Mouse (Mus musculus) kidney, adult 11 months (tissue): Measurements from ENCODE around the gene Mlc1.
A peak's percentile ranks its signal among the peaks of the same experiment; 100 is the strongest.

Experiments used
- DNase-seq: peaks from one replicate; pipeline ENCODE4 v3.0.0; 2022

The Mlc1 gene

GRCm38 (mm10) chr15:88978281-88979137 lies at the start of gene Mlc1:
Mlc1 (minus strand) TSS chr15:88979007.
- no peak for DNase-seq

GRCm38 (mm10) chr15:89020492-89020891 lies 41.7 kb upstream of the Mlc1 start:
- no peak for DNase-seq

GRCm38 (mm10) chr15:89020085-89020484 lies 41.3 kb upstream of the Mlc1 start:
- DNase-seq: no peak

- no peak for DNase-seq
These were observed 37.9 kb upstream of the Mlc1 start for GRCm38 (mm10) chr15:89016722-89017121.

- DNase-seq: no peak
These were observed 29.0 kb upstream of the Mlc1 start for GRCm38 (mm10) chr15:89007781-89008180.

GRCm38 (mm10) chr15:89007002-89007401 lies 28.2 kb upstream of the Mlc1 start:
- no peak for DNase-seq

- DNase-seq: no peak
These were observed 22.4 kb upstream of the Mlc1 start for GRCm38 (mm10) chr15:89001245-89001644.

GRCm38 (mm10) chr15:89000367-89000766 lies 21.6 kb upstream of the Mlc1 start:
- no peak for DNase-seq

- no peak for DNase-seq
These were observed 20.3 kb upstream of the Mlc1 start for GRCm38 (mm10) chr15:88999124-88999523.

- no peak for DNase-seq
These were observed 19.8 kb upstream of the Mlc1 start for GRCm38 (mm10) chr15:88998636-88999035.

GRCm38 (mm10) chr15:88989236-88989635 lies 10.4 kb upstream of the Mlc1 start:
- DNase-seq: no peak

GRCm38 (mm10) chr15:88982534-88983079 lies 3.8 kb upstream of the Mlc1 start, which contains the start of gene Mov10l1:
Mov10l1 (plus strand) TSS chr15:88982909.
- DNase-seq: no peak

GRCm38 (mm10) chr15:88979138-88979446 lies 285 bp upstream of the Mlc1 start:
- no peak for DNase-seq

GRCm38 (mm10) chr15:88972300-88972699 lies 6.5 kb downstream of the Mlc1 start:
- no peak for DNase-seq

GRCm38 (mm10) chr15:88964070-88964578 lies 14.7 kb downstream of the Mlc1 start:
- DNase-seq: no peak

- DNase-seq: no peak
These were observed 21.3 kb downstream of the Mlc1 start for GRCm38 (mm10) chr15:88957522-88957921.

GRCm38 (mm10) chr15:88955342-88955741 lies 23.5 kb downstream of the Mlc1 start:
- no peak for DNase-seq

GRCm38 (mm10) chr15:88954368-88955072 lies 24.3 kb downstream of the Mlc1 start, which contains the start of gene Ttll8:
Ttll8 (minus strand) TSS chr15:88954418.
- DNase-seq: peak; percentile 27

GRCm38 (mm10) chr15:88951246-88951645 lies 27.6 kb downstream of the Mlc1 start:
- DNase-seq: no peak

GRCm38 (mm10) chr15:88946851-88947250 lies 32.0 kb downstream of the Mlc1 start:
- peak; percentile 56 for DNase-seq

- DNase-seq: no peak
These were observed 34.8 kb downstream of the Mlc1 start for GRCm38 (mm10) chr15:88943896-88944551.

- DNase-seq: no peak
These were observed 36.0 kb downstream of the Mlc1 start for GRCm38 (mm10) chr15:88942783-88943182.

- no peak for DNase-seq
These were observed 41.5 kb downstream of the Mlc1 start for GRCm38 (mm10) chr15:88937291-88937650.
